Mouse (Mus musculus): ENCODE results near the gene Lrrtm1. TPM values are rescaled to one million over a fixed set of nuclear protein-coding genes. Genes with fewer than 3 reads are reported as not detected.

Gene Lrrtm1
- total RNA-seq (2017) = not detected in 2 replicates

- peak; percentile 46 to 53; a peak in 3 of 4 replicates for ATAC-seq (replicated peaks in 1 of 2; ENCODE audit: insufficient read depth in 1 of 2, low FRiP score in 2 of 2, low TSS enrichment in 1 of 2, low read depth in 1 of 2, poor library complexity in 2 of 2, severe bottlenecking in 2 of 2)
These were observed at the start of gene Lrrtm1 for GRCm38 (mm10) chr6:77242601-77243406. Gene Lrrtm1, plus strand, starts transcription at chr6:77242689.

- ATAC-seq (replicated peaks in 1 of 2; ENCODE audit: insufficient read depth in 1 of 2, low FRiP score in 2 of 2, low TSS enrichment in 1 of 2, low read depth in 1 of 2, poor library complexity in 2 of 2, severe bottlenecking in 2 of 2) = no peak
These were observed 45.8 kb upstream of the Lrrtm1 start for GRCm38 (mm10) chr6:77196650-77197049.

GRCm38 (mm10) chr6:77199375-77199774 lies 43.1 kb upstream of the Lrrtm1 start:
- no peak for ATAC-seq (replicated peaks in 1 of 2; ENCODE audit: insufficient read depth in 1 of 2, low FRiP score in 2 of 2, low TSS enrichment in 1 of 2, low read depth in 1 of 2, poor library complexity in 2 of 2, severe bottlenecking in 2 of 2)

GRCm38 (mm10) chr6:77209183-77209582 lies 33.3 kb upstream of the Lrrtm1 start:
- ATAC-seq (replicated peaks in 1 of 2; ENCODE audit: insufficient read depth in 1 of 2, low FRiP score in 2 of 2, low TSS enrichment in 1 of 2, low read depth in 1 of 2, poor library complexity in 2 of 2, severe bottlenecking in 2 of 2) = no peak

- ATAC-seq (replicated peaks in 1 of 2; ENCODE audit: insufficient read depth in 1 of 2, low FRiP score in 2 of 2, low TSS enrichment in 1 of 2, low read depth in 1 of 2, poor library complexity in 2 of 2, severe bottlenecking in 2 of 2) = no peak
These were observed 32.6 kb upstream of the Lrrtm1 start for GRCm38 (mm10) chr6:77209929-77210328.

GRCm38 (mm10) chr6:77213757-77214409 lies 28.6 kb upstream of the Lrrtm1 start:
- no peak for ATAC-seq (replicated peaks in 1 of 2; ENCODE audit: insufficient read depth in 1 of 2, low FRiP score in 2 of 2, low TSS enrichment in 1 of 2, low read depth in 1 of 2, poor library complexity in 2 of 2, severe bottlenecking in 2 of 2)

GRCm38 (mm10) chr6:77215322-77215721 lies 27.2 kb upstream of the Lrrtm1 start:
- no peak for ATAC-seq (replicated peaks in 1 of 2; ENCODE audit: insufficient read depth in 1 of 2, low FRiP score in 2 of 2, low TSS enrichment in 1 of 2, low read depth in 1 of 2, poor library complexity in 2 of 2, severe bottlenecking in 2 of 2)

- no peak for ATAC-seq (replicated peaks in 1 of 2; ENCODE audit: insufficient read depth in 1 of 2, low FRiP score in 2 of 2, low TSS enrichment in 1 of 2, low read depth in 1 of 2, poor library complexity in 2 of 2, severe bottlenecking in 2 of 2)
These were observed 23.6 kb upstream of the Lrrtm1 start for GRCm38 (mm10) chr6:77218875-77219274.

GRCm38 (mm10) chr6:77220776-77221175 lies 21.7 kb upstream of the Lrrtm1 start:
- no peak for ATAC-seq (replicated peaks in 1 of 2; ENCODE audit: insufficient read depth in 1 of 2, low FRiP score in 2 of 2, low TSS enrichment in 1 of 2, low read depth in 1 of 2, poor library complexity in 2 of 2, severe bottlenecking in 2 of 2)

- no peak for ATAC-seq (replicated peaks in 1 of 2; ENCODE audit: insufficient read depth in 1 of 2, low FRiP score in 2 of 2, low TSS enrichment in 1 of 2, low read depth in 1 of 2, poor library complexity in 2 of 2, severe bottlenecking in 2 of 2)
These were observed 19.4 kb upstream of the Lrrtm1 start for GRCm38 (mm10) chr6:77222849-77223638.

GRCm38 (mm10) chr6:77240426-77240825 lies 2.1 kb upstream of the Lrrtm1 start:
- ATAC-seq (replicated peaks in 1 of 2; ENCODE audit: insufficient read depth in 1 of 2, low FRiP score in 2 of 2, low TSS enrichment in 1 of 2, low read depth in 1 of 2, poor library complexity in 2 of 2, severe bottlenecking in 2 of 2) = no peak

GRCm38 (mm10) chr6:77243541-77244231 lies 1.2 kb downstream of the Lrrtm1 start:
- peak in 1 of 2 experiments; percentile 30; a peak in 1 of 4 replicates for ATAC-seq (replicated peaks in 1 of 2; ENCODE audit: insufficient read depth in 1 of 2, low FRiP score in 2 of 2, low TSS enrichment in 1 of 2, low read depth in 1 of 2, poor library complexity in 2 of 2, severe bottlenecking in 2 of 2)

- no peak for ATAC-seq (replicated peaks in 1 of 2; ENCODE audit: insufficient read depth in 1 of 2, low FRiP score in 2 of 2, low TSS enrichment in 1 of 2, low read depth in 1 of 2, poor library complexity in 2 of 2, severe bottlenecking in 2 of 2)
These were observed 11.0 kb downstream of the Lrrtm1 start for GRCm38 (mm10) chr6:77253480-77253879.

- no peak for ATAC-seq (replicated peaks in 1 of 2; ENCODE audit: insufficient read depth in 1 of 2, low FRiP score in 2 of 2, low TSS enrichment in 1 of 2, low read depth in 1 of 2, poor library complexity in 2 of 2, severe bottlenecking in 2 of 2)
These were observed 13.9 kb downstream of the Lrrtm1 start for GRCm38 (mm10) chr6:77256348-77256747.

GRCm38 (mm10) chr6:77257358-77258105 lies 15.0 kb downstream of the Lrrtm1 start:
- no peak for ATAC-seq (replicated peaks in 1 of 2; ENCODE audit: insufficient read depth in 1 of 2, low FRiP score in 2 of 2, low TSS enrichment in 1 of 2, low read depth in 1 of 2, poor library complexity in 2 of 2, severe bottlenecking in 2 of 2)

GRCm38 (mm10) chr6:77265163-77265562 lies 22.7 kb downstream of the Lrrtm1 start:
- ATAC-seq (replicated peaks in 1 of 2; ENCODE audit: insufficient read depth in 1 of 2, low FRiP score in 2 of 2, low TSS enrichment in 1 of 2, low read depth in 1 of 2, poor library complexity in 2 of 2, severe bottlenecking in 2 of 2) = no peak

GRCm38 (mm10) chr6:77278794-77279193 lies 36.3 kb downstream of the Lrrtm1 start:
- ATAC-seq (replicated peaks in 1 of 2; ENCODE audit: insufficient read depth in 1 of 2, low FRiP score in 2 of 2, low TSS enrichment in 1 of 2, low read depth in 1 of 2, poor library complexity in 2 of 2, severe bottlenecking in 2 of 2) = no peak

Data from hematopoietic stem cell, adult 5-6 weeks (primary cell).